Mouse (Mus musculus) megakaryocyte, adult 5-6 weeks (primary cell): Measurements from ENCODE around the gene Ttll3. TPM values are rescaled to one million over a fixed set of nuclear protein-coding genes. Genes with fewer than 3 reads are reported as not detected.

Experiments
- ATAC-seq: 2 replicates; pipeline ENCODE4 v1.8.0; 2016; ENCODE audit warnings: mild to moderate bottlenecking, inconsistent platforms; ENCODE audit not compliant: poor library complexity, severe bottlenecking
- total RNA-seq, 2 experiments: library from RNA; stranded (forward) in 1 of 2; stranded (reverse) in 1 of 2; fragments of 153-499, 151-499 nt in 1 of 2; fragments of 221-1000, 200-1000 nt in 1 of 2; gene quantifications; 2 replicates each; pipeline versions ENCODE4 v1.2.3 to v1.2.4; 2015 to 2017

Ttll3 gene
- total RNA-seq, 2 experiments from 2014 or later, result 7.2 to 9.9 TPM

- peak; percentile 51 for ATAC-seq
Measured at GRCm38 (mm10) chr6:113418441-113419198, 29.6 kb downstream of the Ttll3 start.

- ATAC-seq, result peak; percentile 96
Measured at GRCm38 (mm10) chr6:113419199-113419587, 30.1 kb downstream of the Ttll3 start, which contains the start of gene Rpusd3. TSS of gene Rpusd3 (minus strand) at chr6:113419340.

- ATAC-seq, result no peak
Measured at GRCm38 (mm10) chr6:113423000-113423399, 33.9 kb downstream of the Ttll3 start.

GRCm38 (mm10) chr6:113424187-113424586 lies 35.1 kb downstream of the Ttll3 start:
- no peak for ATAC-seq

GRCm38 (mm10) chr6:113426696-113427095 lies 37.6 kb downstream of the Ttll3 start:
- no peak for ATAC-seq

GRCm38 (mm10) chr6:113427397-113427796 lies 38.3 kb downstream of the Ttll3 start:
- ATAC-seq, result peak; percentile 84

- no peak for ATAC-seq
Measured at GRCm38 (mm10) chr6:113428006-113428405, 38.9 kb downstream of the Ttll3 start.

GRCm38 (mm10) chr6:113429965-113430364 lies 40.9 kb downstream of the Ttll3 start:
- no peak for ATAC-seq

- ATAC-seq, result no peak
Measured at GRCm38 (mm10) chr6:113430846-113431245, 41.8 kb downstream of the Ttll3 start.

GRCm38 (mm10) chr6:113431801-113432200 lies 42.7 kb downstream of the Ttll3 start:
- ATAC-seq, result no peak

- ATAC-seq, result no peak
Measured at GRCm38 (mm10) chr6:113433661-113434060, 44.6 kb downstream of the Ttll3 start.

- no peak for ATAC-seq
Measured at GRCm38 (mm10) chr6:113434691-113435090, 45.6 kb downstream of the Ttll3 start.

GRCm38 (mm10) chr6:113435664-113436205 lies 46.7 kb downstream of the Ttll3 start, which contains the start of gene Cidec:
TSS of gene Cidec (minus strand) at chr6:113435760.
- no peak for ATAC-seq

GRCm38 (mm10) chr6:113437135-113437534 lies 48.1 kb downstream of the Ttll3 start:
- ATAC-seq, result no peak

- ATAC-seq, result no peak
Measured at GRCm38 (mm10) chr6:113438721-113439430, 49.8 kb downstream of the Ttll3 start.

- no peak for ATAC-seq
Measured at GRCm38 (mm10) chr6:113440686-113441085, 51.6 kb downstream of the Ttll3 start.

GRCm38 (mm10) chr6:113441147-113441680 lies 52.2 kb downstream of the Ttll3 start:
- peak; percentile 84 for ATAC-seq

- no peak for ATAC-seq
Measured at GRCm38 (mm10) chr6:113442087-113442441, 53.0 kb downstream of the Ttll3 start.

GRCm38 (mm10) chr6:113442442-113443090 lies 53.5 kb downstream of the Ttll3 start, which contains the start of gene Jagn1:
TSS of gene Jagn1 (plus strand) at chr6:113442569.
- ATAC-seq, result peak; percentile 83

GRCm38 (mm10) chr6:113443091-113443490 lies 54.0 kb downstream of the Ttll3 start:
- no peak for ATAC-seq
